Mouse (Mus musculus): ENCODE measurements around the gene Pitpnm1.

DNA sequence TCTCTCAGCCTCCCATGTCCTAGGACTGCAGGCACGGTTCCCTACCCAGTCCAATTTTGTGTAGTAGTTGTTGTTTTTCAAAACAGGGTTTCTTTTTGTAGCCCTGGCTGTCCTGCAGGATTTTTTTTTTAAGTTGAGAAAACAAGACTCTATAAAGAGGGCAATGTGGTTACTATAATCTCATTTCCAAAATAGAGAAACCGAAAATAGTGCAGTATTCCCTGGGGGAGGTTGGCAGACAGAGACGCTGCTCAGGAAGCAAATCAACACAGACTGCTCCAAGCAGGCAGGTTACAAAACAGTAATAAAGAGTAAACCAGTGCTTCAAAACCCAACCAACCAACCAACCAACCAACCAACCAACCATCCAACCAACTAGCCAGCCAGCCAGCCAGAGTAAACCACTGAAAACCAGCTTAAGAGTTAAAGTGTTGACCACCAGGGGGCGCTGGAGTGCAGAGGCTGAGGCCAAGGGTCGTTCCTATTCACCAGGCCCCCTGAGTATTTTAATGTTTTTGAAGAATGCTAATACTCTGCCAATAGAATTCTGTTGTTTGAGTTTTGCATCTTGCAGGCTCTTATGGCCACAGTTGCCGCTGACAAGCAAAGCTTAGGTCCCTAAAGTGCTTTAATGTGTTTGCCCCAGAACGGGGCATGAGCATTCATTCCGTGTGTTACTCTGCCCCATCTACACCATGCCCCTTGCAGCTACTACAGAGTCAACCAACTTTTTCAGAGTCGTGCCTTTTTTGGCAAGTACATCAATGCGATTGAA, 47.9 kb upstream of the Pitpnm1 start:
- TF ChIP-seq CTCF (IDR thresholded peaks at IDR 0.05; ENCODE audit: borderline replicate concordance, insufficient read depth, low read length): peak; percentile 45; the same call in 1 of the 2 replicates
- no peak for TF ChIP-seq POLR2A (IDR thresholded peaks at IDR 0.05; ENCODE audit: low read depth, low read length)
